Mouse (Mus musculus) urinary bladder, adult 2 months (tissue): ENCODE results near the gene Gorab. TPM values are rescaled to one million over a fixed set of nuclear protein-coding genes. Genes with fewer than 3 reads are reported as not detected.

ENCODE experiments used
- DNase-seq: peaks from one replicate; pipeline ENCODE4 v3.0.0; 2022; ENCODE audit warnings: low spot score
- polyA plus RNA-seq: library from polyadenylated mRNA; depleted of rRNA; stranded (reverse); fragments of >200 nt; gene quantifications from 2 replicates; pipeline ENCODE4 v1.2.3, GENCODE M21; 2012; rRNA removed

The Gorab gene
- polyA plus RNA-seq, 1 experiment: 9.2 TPM

DNA sequence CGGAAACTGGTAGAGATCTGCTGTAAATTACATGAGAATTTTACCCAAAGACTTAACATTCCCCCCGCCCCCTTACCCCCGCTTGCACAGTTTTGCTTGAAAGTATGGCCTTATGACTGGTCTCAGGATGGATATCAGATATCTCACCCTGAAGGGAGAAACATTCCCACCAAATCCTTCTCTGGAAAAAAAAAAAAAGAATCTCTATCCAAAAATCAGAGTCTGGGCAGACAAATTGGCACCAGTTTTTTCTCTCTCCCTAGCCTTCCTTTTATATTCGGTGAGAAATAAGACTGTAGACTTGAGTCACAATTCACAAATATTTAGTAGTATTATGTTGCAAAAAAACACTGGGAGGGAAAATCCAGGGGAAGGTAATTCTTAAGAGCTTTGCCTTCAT lies 47.3 kb downstream of the Gorab start:
- DNase-seq: no peak

DNA sequence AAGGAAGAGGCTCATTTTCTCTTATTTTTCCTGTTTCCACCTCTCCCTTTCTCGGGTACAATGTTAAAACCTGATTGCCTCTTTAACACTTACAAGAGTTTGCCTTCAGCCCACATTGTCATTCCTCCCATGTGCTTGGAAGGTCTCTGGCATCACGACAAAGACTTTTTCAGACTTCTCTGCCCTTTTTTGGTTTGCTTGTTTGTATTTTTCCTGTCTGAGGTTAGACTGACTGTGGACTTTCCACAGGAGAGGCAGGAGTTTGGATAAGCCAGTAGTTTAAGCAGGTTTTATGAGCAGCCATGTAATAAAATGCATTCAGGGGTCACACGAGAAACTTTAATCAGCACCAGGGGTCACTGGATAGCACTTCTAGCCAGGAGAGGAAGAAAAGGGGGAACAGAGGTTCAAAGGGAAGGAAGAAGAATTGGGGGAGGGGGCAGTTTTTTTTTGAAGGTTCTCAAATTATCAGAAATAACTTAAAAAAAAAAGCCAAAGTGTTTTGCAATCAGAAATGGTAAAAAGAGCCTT lies 47.8 kb downstream of the Gorab start:
- DNase-seq: no peak

DNA sequence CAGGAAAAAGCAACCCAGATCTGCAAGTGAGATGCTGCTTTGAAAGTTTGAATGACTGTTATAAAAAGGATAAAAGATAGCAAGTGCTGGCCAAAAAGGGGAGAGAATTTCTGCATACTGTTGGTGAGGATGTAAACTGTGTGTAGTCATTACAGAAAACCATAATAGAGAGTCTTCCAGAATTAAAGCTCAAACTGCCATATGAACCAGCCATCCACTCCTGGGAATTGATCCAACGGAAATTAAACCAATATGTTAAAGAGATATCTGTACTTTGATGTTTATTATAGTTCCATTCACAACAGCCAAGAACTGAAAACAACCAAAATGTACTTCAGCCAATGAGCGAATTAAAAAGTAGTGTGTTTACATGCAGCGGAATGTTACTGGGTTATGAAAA lies 52.5 kb downstream of the Gorab start:
- DNase-seq: no peak

DNA sequence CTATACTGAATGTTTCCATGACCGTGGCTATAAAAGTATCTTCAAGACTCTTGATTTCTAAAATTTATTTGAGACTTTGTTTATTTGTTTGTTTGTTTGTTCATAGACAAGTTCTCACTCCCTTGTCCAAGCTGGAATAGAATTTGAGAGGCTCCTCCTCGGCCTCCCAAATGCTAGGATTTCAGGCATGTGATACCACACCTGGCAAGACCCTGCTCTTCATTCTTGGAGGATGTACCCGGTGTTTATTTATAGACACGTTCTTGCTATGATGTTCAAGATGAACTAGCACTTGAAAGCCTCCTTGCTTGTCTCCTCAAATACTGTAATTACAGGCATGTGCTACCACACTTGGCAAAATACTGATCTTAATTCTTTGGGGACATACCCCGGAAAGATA lies 57.9 kb downstream of the Gorab start:
- no peak for DNase-seq

DNA sequence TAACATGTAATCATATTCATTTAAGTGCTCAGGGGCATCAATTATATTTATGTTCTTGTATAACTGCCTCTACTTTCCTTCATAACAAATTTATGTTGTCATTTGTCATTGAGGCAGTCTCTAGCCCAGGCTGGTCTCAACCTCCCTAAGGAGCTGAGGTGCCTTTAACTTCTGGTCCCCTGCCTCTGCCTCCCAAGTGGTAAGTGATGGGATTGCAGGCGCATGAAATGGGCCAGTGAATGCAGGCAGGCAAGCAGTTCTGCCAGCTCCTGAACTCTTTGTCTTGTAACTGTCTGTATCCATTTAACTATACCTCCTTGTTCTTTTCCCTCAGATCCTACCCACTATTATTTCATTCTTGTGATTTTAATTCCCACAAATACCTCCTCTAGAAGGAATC lies 58.5 kb downstream of the Gorab start:
- no peak for DNase-seq

DNA sequence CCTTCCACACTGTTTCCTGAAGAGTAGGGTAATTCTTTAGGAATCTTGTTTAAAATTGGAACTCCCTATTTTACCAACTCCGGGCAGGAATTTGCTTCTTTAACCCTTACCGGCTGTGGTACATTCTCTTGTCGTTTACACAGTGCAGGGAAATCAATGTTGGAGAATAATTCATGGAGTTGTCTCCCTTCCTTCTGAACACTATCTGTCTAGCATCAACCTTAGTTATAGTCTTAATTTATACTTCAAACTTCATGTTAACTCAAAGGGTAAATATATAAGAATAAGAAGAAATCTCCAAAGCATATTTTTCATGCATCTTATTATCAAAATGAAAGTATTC lies 64.3 kb downstream of the Gorab start:
- no peak for DNase-seq

DNA sequence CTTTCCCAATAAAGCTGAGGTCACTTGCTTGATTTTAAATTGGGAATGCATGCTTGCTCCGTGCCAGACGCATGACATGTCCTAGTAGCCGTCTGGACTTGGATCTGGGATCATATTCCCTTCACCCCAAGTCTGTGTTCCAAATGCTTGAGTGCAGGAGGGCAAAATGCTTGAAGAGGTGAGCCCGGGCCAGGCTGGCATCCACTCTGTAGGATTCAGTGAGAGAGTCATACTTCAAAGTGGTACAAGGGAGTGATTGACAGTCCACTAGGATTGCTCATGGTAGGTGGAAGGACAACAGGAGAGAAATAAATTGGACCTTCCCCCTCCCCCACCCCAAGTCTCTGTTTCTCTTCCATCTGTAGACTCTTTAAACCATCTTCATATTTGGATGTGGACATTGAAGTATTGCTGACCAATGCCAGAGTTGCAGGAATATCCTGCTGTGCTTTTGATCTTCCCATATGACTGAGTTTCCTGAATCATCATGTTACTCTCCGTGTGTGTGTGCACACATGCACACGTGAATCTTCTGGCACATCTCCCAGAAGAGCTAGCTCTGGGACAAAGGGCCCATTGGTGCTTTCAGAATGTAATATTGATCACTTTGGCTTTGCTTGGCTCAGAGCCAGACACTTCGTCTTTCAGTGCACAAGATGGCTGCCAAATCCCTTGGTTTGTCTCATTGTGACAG lies 64.8 kb downstream of the Gorab start:
- DNase-seq: no peak

DNA sequence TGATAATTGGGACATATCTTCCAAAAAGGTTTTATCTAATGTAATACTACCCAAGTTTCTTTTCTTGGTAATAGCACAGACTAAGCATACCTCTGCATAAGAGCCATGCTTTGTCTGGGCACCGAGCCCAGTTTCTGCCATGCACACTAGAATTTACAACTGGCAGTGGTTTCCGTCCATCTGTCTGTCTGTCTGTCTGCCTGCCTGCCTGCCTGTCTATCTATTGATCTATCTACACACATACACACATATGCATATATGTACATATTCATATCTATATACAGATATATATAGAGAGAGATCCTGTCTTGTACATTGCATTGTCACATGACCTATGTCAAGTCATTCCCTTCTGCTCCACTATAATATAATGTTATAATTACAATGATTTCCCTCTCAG lies 65.6 kb downstream of the Gorab start:
- no peak for DNase-seq

Other genes with a start within 250 kb of the Gorab start
- 10.2 and 11.9 TPM in 2 replicates for gene Prrx1, start 90.0 kb downstream of the Gorab start, polyA plus RNA-seq